30 mouse cellular contexts compared by ENCODE assay signal in genomic region chr12:56327448-56327998, GRCm38 (mm10).
"Had no signal": no experiment of that assay in that cellular context is flagged by ENCODE, and none has a peak within 500 bp of the region (broad histone marks: within the 10 kb centered on the region; RNA-seq: fewer than 3 reads in every experiment).

No protein-coding gene starts in this region.

- H3K9me3 ChIP-seq: limb, embryonic 10.5 days; limb, embryonic 12.5 days; limb, embryonic 13.5 days; limb, embryonic 15.5 days; liver, embryonic 12.5 days; liver, embryonic 13.5 days; liver, embryonic 15.5 days; lung, embryonic 15.5 days; megakaryocyte, embryonic 14.5 days; midbrain, embryonic 10.5 days; midbrain, embryonic 12.5 days; midbrain, embryonic 15.5 days; neural tube, embryonic 12.5 days had no signal

- H3K4me1 ChIP-seq: limb, embryonic 10.5 days; limb, embryonic 12.5 days; limb, embryonic 13.5 days; limb, embryonic 15.5 days; liver, embryonic 12.5 days; liver, embryonic 13.5 days; liver, embryonic 15.5 days; lung, embryonic 15.5 days; midbrain, embryonic 10.5 days; midbrain, embryonic 12.5 days; midbrain, embryonic 15.5 days; neural tube, embryonic 12.5 days had no signal

- H3K4me2 ChIP-seq: limb, embryonic 12.5 days; limb, embryonic 13.5 days; limb, embryonic 15.5 days; liver, embryonic 11.5 days; liver, embryonic 12.5 days; liver, embryonic 13.5 days; liver, embryonic 15.5 days; lung, embryonic 14.5 days; lung, embryonic 15.5 days; midbrain, embryonic 12.5 days; midbrain, embryonic 15.5 days; neural tube, embryonic 12.5 days had no signal

- H3K27ac ChIP-seq: limb, embryonic 10.5 days; limb, embryonic 12.5 days; limb, embryonic 13.5 days; limb, embryonic 15.5 days; liver, embryonic 12.5 days; liver, embryonic 13.5 days; liver, embryonic 14.5 days; liver, embryonic 15.5 days; lung, embryonic 15.5 days; macrophage; midbrain, embryonic 10.5 days; midbrain, embryonic 12.5 days; midbrain, embryonic 15.5 days; neural tube, embryonic 12.5 days had no signal

- H3K27me3 ChIP-seq: limb, embryonic 12.5 days; limb, embryonic 13.5 days; limb, embryonic 15.5 days; liver, embryonic 12.5 days; liver, embryonic 13.5 days; liver, embryonic 15.5 days; lung, embryonic 15.5 days; megakaryocyte, embryonic 14.5 days; midbrain, embryonic 12.5 days; midbrain, embryonic 15.5 days; neural tube, embryonic 12.5 days had no signal

- H3K9ac ChIP-seq: limb, embryonic 12.5 days; limb, embryonic 13.5 days; limb, embryonic 15.5 days; liver, embryonic 12.5 days; liver, embryonic 13.5 days; liver, embryonic 14.5 days; liver, embryonic 15.5 days; liver, postnatal 0 days; lung, embryonic 14.5 days; lung, embryonic 15.5 days; midbrain, embryonic 12.5 days; midbrain, embryonic 15.5 days; neural tube, embryonic 12.5 days had no signal

- DNase-seq: left cerebral cortex, postnatal 4 days; liver; liver, embryonic 13.5 days; liver, postnatal 0 days; lung, adult 18-20 months; lung, adult 2 months; lung, embryonic 14.5 days; lung, postnatal 10 days; lung, postnatal 14 days; lung, postnatal 36 days; lung, postnatal 4 days; midbrain, embryonic 14.5 days had no signal

- H3K4me3 ChIP-seq: limb, embryonic 10.5 days; limb, embryonic 12.5 days; limb, embryonic 13.5 days; limb, embryonic 15.5 days; liver, embryonic 12.5 days; liver, embryonic 13.5 days; liver, embryonic 15.5 days; lung, embryonic 15.5 days; megakaryocyte, embryonic 14.5 days; midbrain, embryonic 10.5 days; midbrain, embryonic 12.5 days; midbrain, embryonic 15.5 days; myocyte; neural tube, embryonic 12.5 days had no signal

- ATAC-seq: liver, embryonic 12.5 days; liver, postnatal 0 days; lung, postnatal 0 days; midbrain, embryonic 15.5 days; midbrain, embryonic 16.5 days had no signal
